Mouse (Mus musculus) midbrain, embryonic 14.5 days (tissue): ENCODE measurements at regions not wholly inside any gene's neighbourhood (a gene's known extent, or its start where the extent isn't known, plus 50 kb on each side); places are given as distances from the start of the nearest gene placed in this dataset.

Source experiments
- ATAC-seq: fragments of 200-750 bp; cut with Nextera tagmentation; 2 replicates; pipeline ENCODE4 v1.8.0; 2017; ENCODE audit warnings: moderate number of reproducible peaks, moderate library complexity; ENCODE audit not compliant: low FRiP score, low TSS enrichment
- DNase-seq: peaks from one replicate; pipeline ENCODE4 v3.0.0-alpha.2; 2015
- H3K27ac ChIP-seq: fragments of 300-500 bp; sonication (generic); replicated peaks from 2 replicates; pipeline ENCODE4 v1.5.1; 2014; ENCODE audit warnings: mild to moderate bottlenecking, low read depth, low read length, moderate library complexity
- H3K27me3 ChIP-seq: fragments of 300-500 bp; sonication (generic); 2 replicates; pipeline ENCODE4 v1.6.1; 2014; ENCODE audit warnings: low read length, control low read depth, mixed read lengths; ENCODE audit not compliant: control insufficient read depth, insufficient read depth
- H3K36me3 ChIP-seq: fragments of 300-500 bp; sonication (generic); 2 replicates; pipeline ENCODE4 v1.6.1; 2014; ENCODE audit warnings: low read length, control low read depth; ENCODE audit not compliant: control insufficient read depth, insufficient read depth
- H3K4me1 ChIP-seq: fragments of 300-500 bp; sonication (generic); 2 replicates; pipeline ENCODE4 v1.6.1; 2014; ENCODE audit warnings: mild to moderate bottlenecking, antibody characterized with exemption, low read length, control low read depth; ENCODE audit not compliant: control insufficient read depth, insufficient read depth
- H3K4me2 ChIP-seq: fragments of 300-500 bp; sonication (generic); 2 replicates; pipeline ENCODE4 v1.6.1; 2014; ENCODE audit warnings: mild to moderate bottlenecking, low read length, moderate library complexity
- H3K4me3 ChIP-seq: fragments of 300-500 bp; sonication (generic); replicated peaks from 2 replicates; pipeline ENCODE4 v1.5.1; 2014; ENCODE audit warnings: low read depth, low read length
- H3K9ac ChIP-seq: fragments of 300-500 bp; sonication (generic); replicated peaks from 2 replicates; pipeline ENCODE4 v1.6.1; 2014; ENCODE audit warnings: mild to moderate bottlenecking, low read length, moderate library complexity
- H3K9me3 ChIP-seq: fragments of 300-500 bp; sonication (generic); 2 replicates; pipeline ENCODE4 v1.6.1; 2016; ENCODE audit warnings: low read length, control low read depth, mixed read lengths; ENCODE audit not compliant: control insufficient read depth
- WGBS: fragments of 180-500 bp; shearing (Covaris S2); extraction: QIAGEN DNeasy Blood & Tissue Kit; methylation state at CpG from one replicate; pipeline ENCODE4 v1.1.7; 2014; 5-methylcytosine and 5-hydroxymethylcytosine counted together

GRCm38 (mm10) chr3:4744003-4744402, 1006.6 kb upstream of the Gm8797 start:
- Histone ChIP-seq H3K9me3 (peaks cover 7% of the 10 kb centered on the region; the same call in 1 of the 2 replicates), H3K27me3 (no peaks in the 10 kb centered on the region), H3K27ac (no peak overlapping the region), H3K4me3 (no peak overlapping the region), H3K4me2 (no peak overlapping the region), H3K4me1 (no peaks in the 10 kb centered on the region), H3K9ac (no peak overlapping the region), H3K36me3 (no peaks in the 10 kb centered on the region)
- WGBS = 43% methylated on average over 4 of the region's 4 CpGs
- ATAC-seq (no peak), DNase-seq (no peak)

GRCm38 (mm10) chr3:4744611-4745010, 1006.0 kb upstream of the Gm8797 start:
- no peak for ATAC-seq

GRCm38 (mm10) chr3:4756099-4756498, 994.5 kb upstream of the Gm8797 start:
- no peak for ATAC-seq
- Histone ChIP-seq H3K9me3 (peaks cover 4% of the 10 kb centered on the region; the same call in 1 of the 2 replicates), H3K27ac (no peak overlapping the region), H3K36me3 (no peaks in the 10 kb centered on the region), H3K27me3 (no peaks in the 10 kb centered on the region), H3K4me2 (no peak overlapping the region), H3K4me3 (no peak overlapping the region), H3K4me1 (no peaks in the 10 kb centered on the region), H3K9ac (no peak overlapping the region)
- DNase-seq = no peak
- 96% methylated on average over 2 of the region's 2 CpGs for WGBS

More at GRCm38 (mm10) chr3:4744611-4745010, 1006.0 kb upstream of the Gm8797 start:
- WGBS = 92% methylated on average over 6 of the region's 6 CpGs
- Histone ChIP-seq H3K9ac (no peak overlapping the region), H3K9me3 (peaks cover 7% of the 10 kb centered on the region; the same call in 1 of the 2 replicates), H3K4me3 (no peak overlapping the region), H3K4me1 (no peaks in the 10 kb centered on the region), H3K27me3 (no peaks in the 10 kb centered on the region), H3K4me2 (no peak overlapping the region), H3K36me3 (no peaks in the 10 kb centered on the region), H3K27ac (no peak overlapping the region)
- DNase-seq = no peak

GRCm38 (mm10) chr3:4757113-4757512, 993.5 kb upstream of the Gm8797 start:
- no peak overlapping the region for H3K27ac ChIP-seq
- 95% methylated on average over 1 of the region's 1 CpGs for WGBS
- H3K27me3 ChIP-seq = no peaks in the 10 kb centered on the region
- no peaks in the 10 kb centered on the region for H3K4me1 ChIP-seq
- ATAC-seq = no peak
- no peak overlapping the region for H3K9ac ChIP-seq
- no peak overlapping the region for H3K4me2 ChIP-seq
- DNase-seq = no peak
- no peaks in the 10 kb centered on the region for H3K36me3 ChIP-seq
- no peak overlapping the region for H3K4me3 ChIP-seq
- no peaks in the 10 kb centered on the region for H3K9me3 ChIP-seq

GRCm38 (mm10) chr3:4763076-4763475, 987.5 kb upstream of the Gm8797 start:
- no peaks in the 10 kb centered on the region for H3K4me1 ChIP-seq
- no peaks in the 10 kb centered on the region for H3K9me3 ChIP-seq
- H3K27ac ChIP-seq = no peak overlapping the region
- DNase-seq (no peak), ATAC-seq (no peak)
- whole genome bisulfite sequencing = 92% methylated on average over 2 of the region's 2 CpGs
- no peak overlapping the region for H3K9ac ChIP-seq
- no peaks in the 10 kb centered on the region for H3K27me3 ChIP-seq
- H3K36me3 ChIP-seq = no peaks in the 10 kb centered on the region
- H3K4me3 ChIP-seq = no peak overlapping the region
- no peak overlapping the region for H3K4me2 ChIP-seq

GRCm38 (mm10) chr3:4776632-4777031, 974.0 kb upstream of the Gm8797 start:
- no peak overlapping the region for H3K9ac ChIP-seq
- no peaks in the 10 kb centered on the region for H3K36me3 ChIP-seq
- H3K27me3 ChIP-seq = no peaks in the 10 kb centered on the region
- ATAC-seq = no peak
- H3K4me1 ChIP-seq = no peaks in the 10 kb centered on the region
- H3K4me2 ChIP-seq = no peak overlapping the region
- no peak overlapping the region for H3K4me3 ChIP-seq
- no peak overlapping the region for H3K27ac ChIP-seq
- DNase-seq = no peak
- 0 out of 2 replicates have a peak, but pooled peaks cover 2% of the 10 kb centered on the region for H3K9me3 ChIP-seq

- Histone ChIP-seq H3K4me1 (no peaks in the 10 kb centered on the region), H3K27me3 (no peaks in the 10 kb centered on the region), H3K9me3 (no peaks in the 10 kb centered on the region), H3K36me3 (no peaks in the 10 kb centered on the region), H3K4me3 (no peak overlapping the region), H3K9ac (no peak overlapping the region), H3K4me2 (no peak overlapping the region), H3K27ac (no peak overlapping the region)
- 47% methylated on average over 1 of the region's 1 CpGs for WGBS
- peak; percentile 30 for DNase-seq
- no peak for ATAC-seq
Measured at GRCm38 (mm10) chr3:4785160-4785559, 965.4 kb upstream of the Gm8797 start.

GRCm38 (mm10) chr3:4793141-4793540, 957.5 kb upstream of the Gm8797 start:
- H3K4me2 ChIP-seq = no peak overlapping the region
- peaks cover 19% of the 10 kb centered on the region for H3K4me1 ChIP-seq
- WGBS = 91% methylated on average over 2 of the region's 2 CpGs
- no peaks in the 10 kb centered on the region for H3K36me3 ChIP-seq
- H3K4me3 ChIP-seq = no peak overlapping the region
- H3K27me3 ChIP-seq = no peaks in the 10 kb centered on the region
- H3K9ac ChIP-seq = no peak overlapping the region
- DNase-seq (no peak), ATAC-seq (no peak)
- no peak overlapping the region for H3K27ac ChIP-seq
- H3K9me3 ChIP-seq = no peaks in the 10 kb centered on the region

- DNase-seq (peak; percentile 76), ATAC-seq (peak; percentile 82)
- Histone ChIP-seq H3K4me2 (peak overlapping the region; percentile 47), H3K4me1 (peaks cover 24% of the 10 kb centered on the region), H3K36me3 (no peaks in the 10 kb centered on the region), H3K4me3 (peak overlapping the region; percentile 32), H3K27ac (peak overlapping the region; percentile 70), H3K9me3 (no peaks in the 10 kb centered on the region), H3K27me3 (no peaks in the 10 kb centered on the region), H3K9ac (0 out of 2 replicates have a peak overlapping the region, but pooled peaks have one; percentile 49)
- 27% methylated on average over 6 of the region's 6 CpGs for WGBS
Measured at GRCm38 (mm10) chr3:4796041-4796908, 954.3 kb upstream of the Gm8797 start.
